Mouse (Mus musculus): ENCODE measurements around the gene Ptrh1. TPM values are rescaled to one million over a fixed set of nuclear protein-coding genes. Genes with fewer than 3 reads are reported as not detected.

Gene Ptrh1
- total RNA-seq, 1 experiment from 2014 or later, result not detected

DNA sequence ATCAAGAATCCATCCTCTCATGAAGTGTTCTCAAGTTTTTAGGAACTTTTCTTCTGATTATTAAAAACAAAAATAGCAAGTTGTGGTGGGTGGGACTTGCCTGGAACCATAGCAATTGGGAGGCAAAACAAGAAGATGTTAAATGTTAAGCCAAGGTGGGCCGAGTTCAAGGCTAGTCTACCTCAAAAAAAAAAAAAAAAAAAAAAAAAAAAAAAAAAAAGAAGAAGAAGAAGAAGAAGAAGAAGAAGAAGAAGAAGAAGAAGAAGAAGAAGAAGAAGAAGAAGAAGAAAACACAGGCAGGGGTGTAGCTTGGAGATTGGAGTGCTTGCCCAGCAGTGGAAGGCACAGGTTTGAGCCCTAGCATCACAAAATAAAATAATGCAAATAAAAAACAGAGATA lies 49.2 kb downstream of the Ptrh1 start:
- ATAC-seq (ENCODE audit: extremely low read depth, insufficient number of reproducible peaks, low FRiP score, poor library complexity, severe bottlenecking), result no peak

DNA sequence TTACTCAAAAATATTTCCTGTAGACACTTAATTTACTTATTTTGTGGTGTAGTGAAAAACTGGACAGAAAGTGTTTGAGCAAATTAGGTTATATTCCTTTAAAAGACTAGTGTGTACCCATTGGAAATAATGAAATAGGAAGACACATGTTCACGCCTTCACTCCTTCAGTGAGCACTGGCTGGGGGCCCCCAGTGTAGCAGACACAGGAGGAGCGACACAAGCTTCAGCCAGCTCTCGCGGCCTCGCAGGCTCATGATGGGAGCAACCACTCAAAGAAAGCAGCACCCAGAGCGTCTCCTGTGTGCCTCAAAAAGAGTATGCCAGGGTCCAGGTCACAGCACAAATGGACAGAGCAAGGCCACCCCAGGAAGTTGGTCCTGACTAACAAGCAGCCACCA lies 50.2 kb downstream of the Ptrh1 start:
- ATAC-seq (ENCODE audit: extremely low read depth, insufficient number of reproducible peaks, low FRiP score, poor library complexity, severe bottlenecking), result no peak

Other genes with a start within 250 kb of the Ptrh1 start
- 36.8 and 38.4 TPM in 2 replicates for gene Fam102a, start 240.5 kb upstream of the Ptrh1 start, total RNA-seq (2017)
- 38.6 and 47.6 TPM in 2 replicates for gene Dpm2, start 204.9 kb upstream of the Ptrh1 start, total RNA-seq (2017)
- gene Pip5kl1, start 201.0 kb upstream of the Ptrh1 start, total RNA-seq (2017), result 1.3 and 1.4 TPM in 2 replicates
- gene 9430097D07Rik, start 200.1 kb upstream of the Ptrh1 start, total RNA-seq (2017), result not detected in 2 replicates
- gene St6galnac4, start 188.7 kb upstream of the Ptrh1 start, total RNA-seq (2017), result 13.6 and 16.9 TPM in 2 replicates
- 4.7 and 5.4 TPM in 2 replicates for gene St6galnac6, start 176.1 kb upstream of the Ptrh1 start, total RNA-seq (2017)
- not detected in 2 replicates for gene Ak1, start 154.0 kb upstream of the Ptrh1 start, total RNA-seq (2017)
- gene Eng, start 129.2 kb upstream of the Ptrh1 start, total RNA-seq (2017), result 0.25 TPM in 1 of 2 replicates, not detected in the other
- gene Fpgs, start 71.6 kb upstream of the Ptrh1 start, total RNA-seq (2017), result 9.0 and 10.1 TPM in 2 replicates
- 97.2 and 121 TPM in 2 replicates for gene Cdk9, start 62.7 kb upstream of the Ptrh1 start, total RNA-seq (2017)
- 151 and 152 TPM in 2 replicates for gene Sh2d3c, start 54.7 kb upstream of the Ptrh1 start, total RNA-seq (2017)
- not detected in 2 replicates for gene 6330409D20Rik, start 34.8 kb upstream of the Ptrh1 start, total RNA-seq (2017)
- 28.0 and 31.1 TPM in 2 replicates for gene Tor2a, start 18.6 kb upstream of the Ptrh1 start, total RNA-seq (2017)
- 0.12 and 0.47 TPM in 2 replicates for gene Ttc16, start 153 bp upstream of the Ptrh1 start, total RNA-seq (2017)
- gene Cfap157, start 8.6 kb downstream of the Ptrh1 start, total RNA-seq (2017), result not detected in 2 replicates
- gene Stxbp1, start 71.5 kb downstream of the Ptrh1 start, total RNA-seq (2017), result 2.3 and 3.3 TPM in 2 replicates
- 6.1 and 9.7 TPM in 2 replicates for gene Fam129b, start 100.3 kb downstream of the Ptrh1 start, total RNA-seq (2017)
- 1,202 and 1,236 TPM in 2 replicates for gene Rpl12, start 185.8 kb downstream of the Ptrh1 start, total RNA-seq (2017)
- 13.5 and 14.9 TPM in 2 replicates for gene Lrsam1, start 185.8 kb downstream of the Ptrh1 start, total RNA-seq (2017)
- 1.2 TPM in 2 replicates for gene Slc2a8, start 206.3 kb downstream of the Ptrh1 start, total RNA-seq (2017)